Mouse (Mus musculus) heart, postnatal 0 days (tissue): Measurements from ENCODE around the gene Camk2b.

Experiments
- CTCF ChIP-seq: IDR thresholded peaks from 2 replicates; pipeline ENCODE4 v1.5.1; 2016; ENCODE audit warnings: antibody characterized with exemption, control low read depth, low read depth
- EP300 ChIP-seq: IDR thresholded peaks from 2 replicates; pipeline ENCODE4 v1.6.1; 2016; ENCODE audit warnings: antibody characterized with exemption, low read depth

DNA sequence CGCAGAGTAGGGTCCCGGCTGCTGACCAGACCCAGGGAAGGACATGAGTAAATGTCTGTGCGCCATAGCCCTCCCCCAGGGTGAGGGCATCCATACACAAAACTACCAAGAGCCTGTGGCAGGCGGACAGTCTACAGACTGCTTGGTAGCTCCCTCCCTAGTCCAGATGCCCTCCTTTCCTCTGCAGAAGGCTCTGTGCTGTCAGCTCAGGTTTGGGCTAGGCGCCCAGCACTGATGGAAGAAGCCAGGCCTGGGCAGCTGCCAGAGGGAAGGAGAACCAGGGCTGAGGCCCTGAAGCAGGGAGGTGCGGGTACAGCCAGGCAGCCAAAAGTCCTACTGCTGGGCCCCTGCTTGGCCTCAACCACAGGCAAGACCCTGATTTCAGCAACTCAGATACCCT is 35.5 kb downstream of the Camk2b start:
- TF ChIP-seq CTCF (no peak), EP300 (no peak)
